Mouse (Mus musculus) frontal cortex, postnatal 36 days (tissue): ENCODE data around the gene Cadm1.

Source experiments
- DNase-seq, 2 experiments: peaks; one replicate each; pipeline ENCODE4 v3.0.0; 2022; ENCODE audit warnings: low spot score in 2 of 2

The Cadm1 gene

DNA sequence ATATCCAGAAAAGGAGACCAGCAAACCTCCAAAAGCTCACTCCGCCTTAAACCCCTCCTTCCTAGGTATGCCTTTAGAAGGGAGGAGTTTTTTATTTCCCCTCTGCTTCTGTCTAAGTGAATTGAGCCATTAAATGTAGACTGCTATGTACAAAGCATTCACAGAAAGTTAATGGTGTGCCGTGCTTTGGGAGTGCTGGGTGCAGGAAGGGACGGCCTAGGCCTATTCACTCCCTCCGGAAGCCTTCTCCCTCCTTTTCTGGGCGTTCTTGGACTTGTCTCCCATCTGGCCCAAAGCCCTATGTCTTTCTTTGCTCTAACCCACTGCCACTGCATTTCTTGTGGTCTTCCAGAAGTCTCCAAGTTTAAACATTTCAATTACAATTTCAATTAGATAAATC, 268.5 kb downstream of the Cadm1 start:
- DNase-seq = no peak

DNA sequence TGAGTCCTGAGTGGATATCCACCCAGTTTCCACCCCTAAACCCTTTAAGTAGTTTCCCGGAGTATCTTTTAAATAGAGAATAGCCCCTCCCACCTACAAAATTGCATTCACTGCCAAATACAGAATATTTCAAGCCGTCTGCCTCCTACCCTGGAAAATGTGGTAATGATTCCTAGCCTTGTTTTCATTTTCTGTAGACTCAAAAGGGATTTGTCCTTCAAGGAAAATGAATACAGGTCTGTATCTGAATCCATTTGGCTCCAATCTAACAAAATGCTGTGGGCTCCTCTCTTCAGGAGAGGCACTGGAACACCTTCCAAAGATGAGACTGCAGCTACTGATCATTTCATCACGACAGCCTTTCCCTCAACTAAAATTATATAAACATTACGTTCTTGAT, 271.3 kb downstream of the Cadm1 start:
- no peak for DNase-seq

DNA sequence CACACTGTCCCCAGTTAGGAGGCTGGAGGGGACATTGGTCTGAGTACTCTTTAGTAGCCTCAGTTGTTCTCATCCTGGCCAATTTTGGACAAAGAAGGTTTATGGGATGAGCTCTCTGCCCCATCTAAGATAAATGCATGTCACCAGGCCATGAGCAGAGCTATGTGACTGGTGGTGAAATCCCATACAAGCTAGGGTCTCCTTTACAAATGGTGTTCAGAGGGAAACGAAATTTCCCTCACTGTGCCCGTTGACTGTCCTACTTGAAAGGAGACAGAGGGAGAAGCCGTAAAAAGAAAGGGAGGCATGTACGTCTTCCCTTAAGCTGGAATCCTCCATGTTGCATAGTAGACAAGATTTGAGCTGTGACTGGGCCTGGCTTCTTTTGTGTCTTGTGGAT, 272.6 kb downstream of the Cadm1 start:
- DNase-seq = no peak

DNA sequence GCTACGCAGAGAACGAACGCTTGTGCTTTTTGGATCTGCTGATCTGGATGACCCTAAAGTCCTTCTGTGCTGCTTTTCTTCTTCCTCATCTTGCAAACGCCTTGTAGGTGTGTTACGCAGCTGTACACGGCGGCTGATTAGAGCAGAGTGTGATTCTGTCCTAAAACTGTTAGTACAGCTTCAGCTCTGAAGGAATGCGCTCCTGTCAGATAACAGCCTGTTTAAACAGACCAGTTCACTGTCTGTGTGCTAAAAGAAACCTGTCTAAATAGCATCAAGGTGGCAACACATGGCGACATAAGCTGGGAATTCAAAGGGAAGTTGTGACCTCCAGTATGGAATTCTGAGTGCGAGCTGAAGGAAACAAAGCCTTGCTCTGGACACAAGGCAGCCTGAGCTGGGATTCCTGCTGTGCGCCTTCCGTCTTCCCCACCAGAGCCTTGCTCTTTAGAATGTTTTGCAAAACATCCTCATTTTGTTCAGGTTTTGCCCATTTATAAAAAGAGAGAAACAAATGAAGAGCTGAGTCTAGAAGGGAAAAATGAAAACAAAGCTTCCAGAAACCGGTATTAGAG, 273.6 kb downstream of the Cadm1 start:
- DNase-seq = no peak

DNA sequence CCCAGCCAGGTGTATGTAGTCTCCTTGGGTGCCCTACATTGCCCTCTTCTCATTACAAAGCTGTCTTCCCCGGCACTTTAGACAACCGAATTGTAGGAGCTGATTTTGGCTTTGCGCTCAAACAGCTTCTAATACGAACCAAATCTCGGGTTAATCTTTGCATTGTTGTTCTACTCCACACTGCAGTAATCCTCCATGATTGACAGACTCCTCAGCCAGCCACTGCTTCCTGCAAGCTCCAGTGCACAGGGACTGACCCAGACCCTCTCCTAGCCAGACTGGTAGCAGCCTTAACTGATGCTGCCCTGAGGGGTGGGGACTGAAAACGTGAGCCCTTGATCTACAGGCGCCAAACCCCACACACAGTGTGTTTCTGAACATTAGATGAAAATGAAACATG, 275.7 kb downstream of the Cadm1 start:
- DNase-seq = no peak

DNA sequence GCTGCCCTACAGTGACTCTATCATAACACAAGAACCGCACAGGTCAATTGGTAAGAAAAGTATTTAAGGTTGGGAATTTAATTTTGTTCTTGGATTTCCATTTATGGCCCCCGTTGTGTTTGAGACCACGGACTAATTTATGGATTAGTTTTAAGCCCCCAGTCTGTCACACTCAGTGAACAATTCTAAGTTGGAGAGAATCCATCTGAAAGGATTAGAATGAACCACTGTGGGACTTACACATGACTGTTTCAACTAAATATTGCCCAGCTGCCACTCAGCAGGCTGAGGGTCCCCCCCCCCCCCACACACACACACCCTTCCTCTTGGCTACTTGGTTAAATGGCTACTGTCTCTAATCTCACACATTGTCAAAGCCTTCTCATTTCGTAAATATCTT, 295.7 kb downstream of the Cadm1 start:
- DNase-seq = no peak

DNA sequence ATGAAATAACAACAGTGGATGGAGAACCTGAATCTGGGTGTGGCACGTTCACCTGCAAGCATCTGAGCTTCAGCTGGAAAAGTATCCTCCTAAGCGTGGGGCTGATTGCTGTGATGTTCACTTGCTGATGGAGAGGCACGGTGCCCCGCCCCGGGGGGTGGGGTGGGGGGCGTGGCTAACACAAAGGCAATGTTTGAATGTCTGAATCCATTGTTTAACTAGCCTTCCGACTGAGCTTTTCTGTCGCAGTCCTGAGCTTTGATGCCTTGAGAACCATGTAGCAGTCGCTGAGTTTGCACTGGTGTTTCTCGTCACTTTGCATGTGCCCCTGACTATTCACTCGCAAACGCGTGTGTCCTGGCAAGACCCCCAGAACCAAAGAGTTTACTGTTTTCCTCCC, 298.8 kb downstream of the Cadm1 start:
- DNase-seq = no peak

DNA sequence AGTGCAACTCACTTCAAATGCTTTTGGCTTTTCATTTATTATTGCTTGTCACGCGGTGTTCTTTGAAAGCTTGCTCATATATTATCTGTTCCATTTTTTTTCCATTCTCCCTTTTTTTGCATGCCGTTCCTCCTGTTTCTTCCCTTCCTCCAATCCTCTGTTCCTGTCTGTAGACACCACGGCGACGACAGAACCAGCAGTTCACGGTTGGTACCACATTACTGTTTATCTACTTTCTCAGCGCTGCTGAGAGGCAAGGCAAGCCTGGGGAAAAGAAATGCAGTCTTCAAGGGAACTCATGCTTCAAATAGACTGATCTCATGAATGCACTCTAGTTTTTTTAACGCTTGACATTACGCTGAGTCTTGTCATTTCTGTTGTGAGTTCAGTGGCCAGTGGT, 299.2 kb downstream of the Cadm1 start:
- no peak for DNase-seq

DNA sequence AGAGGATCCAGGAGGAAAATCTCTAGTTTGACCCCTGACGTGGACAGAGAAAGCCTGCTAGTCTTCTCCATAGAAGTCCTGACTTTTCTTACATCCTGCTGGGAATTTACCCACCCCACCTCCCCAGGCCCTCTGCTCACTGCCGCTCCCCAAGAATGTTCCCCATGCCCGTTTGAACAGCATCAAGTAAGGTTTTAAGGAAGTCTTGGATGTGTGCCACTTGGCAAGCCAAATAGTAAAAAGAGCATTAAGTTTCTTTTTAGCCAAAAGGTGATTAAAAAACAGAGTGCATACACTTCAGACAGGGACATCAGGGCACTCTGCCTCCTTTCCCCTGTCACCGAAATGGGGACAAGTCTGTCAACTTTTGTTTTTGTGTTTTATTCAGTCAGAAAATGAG, 299.9 kb downstream of the Cadm1 start:
- no peak for DNase-seq

DNA sequence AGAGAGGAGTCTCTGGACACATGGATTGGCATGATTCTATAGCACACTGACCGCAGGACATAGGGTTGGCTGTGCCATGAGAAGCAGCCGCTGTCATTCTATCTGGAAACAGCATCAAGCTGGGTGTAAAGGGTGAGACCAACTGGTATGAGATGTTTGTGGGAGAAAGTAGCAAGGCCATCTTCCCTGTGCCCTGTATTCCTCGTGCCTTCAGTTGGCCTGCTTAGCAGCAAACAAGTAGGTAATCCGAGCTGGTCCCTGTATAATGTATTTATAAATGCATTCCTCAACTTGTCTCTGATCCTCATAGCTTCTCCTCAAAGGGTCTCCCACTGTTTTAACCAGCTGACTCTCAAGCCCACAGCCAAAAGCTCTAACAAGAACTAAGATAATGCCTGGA, 301.4 kb downstream of the Cadm1 start:
- no peak for DNase-seq

DNA sequence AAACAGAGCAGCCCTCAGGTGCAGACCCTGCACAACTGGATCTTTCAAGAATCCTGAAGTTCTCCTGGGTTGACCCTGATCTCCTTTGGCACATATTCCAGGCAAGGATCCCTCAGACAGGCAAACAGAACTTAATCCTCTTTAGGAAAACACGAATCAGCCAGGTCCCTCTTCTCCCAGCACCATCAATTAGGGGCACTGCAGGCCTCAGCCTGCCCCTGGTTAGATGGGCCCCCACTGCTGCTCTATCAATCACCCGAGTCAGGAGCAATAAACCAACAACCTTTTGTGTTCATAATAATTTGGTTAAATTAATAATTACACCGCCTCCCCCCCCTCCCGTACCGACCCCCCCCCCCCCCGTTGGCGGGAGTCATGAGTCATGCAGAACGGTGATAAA, 308.2 kb downstream of the Cadm1 start:
- DNase-seq = no peak

DNA sequence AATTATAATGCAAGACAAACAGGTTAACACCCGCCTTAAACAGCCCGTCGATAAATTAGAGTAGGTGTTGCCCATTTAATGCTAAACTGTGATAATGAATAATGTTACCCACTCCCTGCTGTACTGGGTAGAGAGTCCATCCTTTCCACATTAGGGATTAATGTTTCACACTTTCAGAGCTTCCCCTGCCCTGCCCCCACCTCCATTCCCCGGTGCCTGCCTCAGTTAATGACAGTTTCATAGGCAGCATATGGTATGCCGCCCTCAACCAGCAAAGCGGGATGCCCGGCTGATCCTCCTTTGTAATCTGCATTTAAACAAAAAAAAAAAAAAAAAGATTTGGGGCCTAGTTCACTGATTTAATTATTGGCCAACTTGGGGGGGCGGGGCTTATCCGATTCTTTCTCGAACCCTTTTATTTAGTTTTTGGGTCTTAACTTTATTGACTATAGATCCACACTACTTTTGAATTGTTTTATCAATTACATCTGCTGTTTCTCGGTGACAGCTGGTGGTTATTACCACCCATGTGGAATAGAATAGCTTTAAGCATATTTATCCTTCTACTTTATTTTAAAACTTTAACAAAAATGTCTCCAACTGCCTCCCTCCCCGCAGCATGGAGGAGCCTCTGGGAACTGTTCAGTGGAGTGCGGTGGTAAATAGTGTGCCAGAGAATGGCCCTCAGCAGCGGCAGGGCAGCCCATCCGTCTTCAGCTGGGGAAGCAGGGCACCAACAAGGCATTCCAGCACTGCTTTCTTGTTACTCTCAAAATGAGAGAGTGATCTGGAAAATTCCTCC, 309.1 kb downstream of the Cadm1 start:
- DNase-seq = no peak

DNA sequence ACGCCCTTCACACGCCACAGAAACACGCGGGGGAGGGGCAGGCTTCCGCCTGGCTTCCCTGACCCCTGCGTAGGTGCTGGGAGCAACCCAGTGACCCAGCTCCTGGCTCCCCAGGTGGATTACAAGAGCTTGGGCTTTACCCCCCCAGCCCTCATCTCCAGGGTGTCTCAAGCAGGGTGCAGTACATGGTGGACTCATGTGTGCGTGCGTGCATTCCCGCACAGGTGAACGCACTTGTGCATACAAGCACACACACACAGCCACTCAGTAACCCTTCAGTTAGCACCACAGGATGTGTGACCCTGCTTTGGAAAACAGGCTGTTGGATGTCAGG, 309.7 kb downstream of the Cadm1 start:
- no peak for DNase-seq

DNA sequence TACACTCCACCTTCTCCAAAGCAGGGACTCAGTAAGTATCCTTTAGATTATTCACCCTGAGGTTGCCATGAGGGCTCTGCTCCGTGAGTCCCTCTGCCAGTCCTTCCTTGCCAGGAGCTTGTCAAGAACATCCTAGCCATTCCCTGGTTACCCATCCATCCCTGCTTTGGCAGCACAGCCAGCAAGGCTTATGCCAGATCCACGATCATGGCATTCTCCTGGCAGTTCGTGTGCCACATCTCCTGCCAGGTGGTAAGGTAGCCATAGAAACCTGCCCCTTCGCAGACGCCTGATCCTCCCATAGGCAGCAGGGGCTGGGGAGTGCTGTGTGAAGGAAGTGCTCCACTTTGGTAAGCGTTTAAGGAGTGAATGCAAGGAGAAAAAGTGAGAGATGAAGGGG, 313.4 kb downstream of the Cadm1 start:
- no peak for DNase-seq

DNA sequence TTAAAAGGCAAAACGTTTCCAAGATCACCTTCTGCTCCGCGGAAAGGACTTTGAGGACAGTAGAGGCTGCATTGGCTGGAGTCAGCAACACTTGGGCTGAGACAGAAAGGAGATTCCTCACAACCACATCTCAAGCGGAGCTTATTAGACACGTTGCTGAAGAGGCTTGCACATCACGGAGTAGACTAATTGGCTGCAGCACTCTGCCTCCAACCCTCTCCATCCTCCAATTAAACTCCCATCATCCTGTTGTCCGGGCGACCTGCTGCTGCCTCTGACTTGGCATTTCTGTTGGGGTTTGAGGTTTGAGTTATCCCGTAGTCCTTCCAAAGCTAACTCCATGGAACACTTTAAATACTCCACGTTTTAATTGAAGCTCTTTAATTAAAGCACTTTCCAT, 316.3 kb downstream of the Cadm1 start:
- DNase-seq = no peak

DNA sequence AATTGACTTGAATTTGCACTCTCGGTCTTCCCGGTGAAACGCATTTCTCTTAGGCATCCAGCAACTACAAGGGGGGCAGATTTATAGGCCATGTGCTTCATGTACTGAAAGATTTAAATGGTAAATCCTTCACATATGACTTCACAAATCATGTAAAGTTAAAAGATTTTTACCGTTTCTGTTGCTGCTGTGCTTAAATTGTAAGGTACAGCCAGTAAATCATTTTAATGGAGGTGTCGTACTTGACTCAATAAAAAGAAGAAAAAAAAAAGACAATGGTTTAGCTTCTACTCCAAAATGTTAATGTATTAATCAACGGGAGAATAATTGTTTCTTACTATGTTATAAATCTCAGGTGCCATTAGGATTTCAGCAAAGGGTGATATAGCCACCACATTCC, 317.0 kb downstream of the Cadm1 start:
- no peak for DNase-seq

DNA sequence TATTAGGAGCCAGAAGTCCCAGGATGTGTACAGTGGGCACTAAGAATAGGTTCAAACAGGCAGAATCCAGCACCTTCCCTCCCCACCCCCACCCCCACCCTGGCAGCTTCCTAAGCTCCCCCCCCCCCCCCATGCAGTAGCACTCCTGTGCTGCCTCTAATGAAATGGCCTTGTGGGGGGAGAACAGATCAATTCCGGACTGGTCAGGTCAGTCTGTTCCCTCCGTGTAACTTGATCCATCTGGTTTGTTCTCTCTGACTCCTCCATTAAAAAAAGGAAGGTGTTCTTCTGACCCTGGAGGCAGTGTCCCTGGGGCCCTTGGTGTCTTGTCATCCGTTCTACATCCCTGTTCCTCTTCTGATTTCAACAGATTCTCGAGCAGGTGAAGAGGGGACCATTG, 317.8 kb downstream of the Cadm1 start:
- no peak for DNase-seq

DNA sequence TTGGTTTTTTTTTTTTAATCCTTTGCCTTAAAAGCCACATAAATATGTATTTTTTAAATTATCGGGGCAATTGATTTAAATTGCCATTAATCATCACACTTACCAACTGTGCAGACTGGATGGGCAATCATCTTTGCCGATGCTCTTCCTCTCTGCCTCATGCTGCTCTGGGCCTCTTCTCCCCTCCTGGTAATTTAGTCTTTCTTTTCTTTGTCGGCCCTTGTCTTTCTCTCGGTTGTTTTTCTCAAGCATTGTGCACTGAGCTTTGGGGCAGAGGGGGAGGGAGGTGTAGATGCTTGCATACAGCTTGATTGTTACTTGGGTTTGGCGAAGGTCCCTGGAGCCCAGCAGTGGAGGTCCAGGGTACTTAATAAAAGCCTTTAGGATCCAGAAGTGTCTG, 318.8 kb downstream of the Cadm1 start:
- DNase-seq = no peak

DNA sequence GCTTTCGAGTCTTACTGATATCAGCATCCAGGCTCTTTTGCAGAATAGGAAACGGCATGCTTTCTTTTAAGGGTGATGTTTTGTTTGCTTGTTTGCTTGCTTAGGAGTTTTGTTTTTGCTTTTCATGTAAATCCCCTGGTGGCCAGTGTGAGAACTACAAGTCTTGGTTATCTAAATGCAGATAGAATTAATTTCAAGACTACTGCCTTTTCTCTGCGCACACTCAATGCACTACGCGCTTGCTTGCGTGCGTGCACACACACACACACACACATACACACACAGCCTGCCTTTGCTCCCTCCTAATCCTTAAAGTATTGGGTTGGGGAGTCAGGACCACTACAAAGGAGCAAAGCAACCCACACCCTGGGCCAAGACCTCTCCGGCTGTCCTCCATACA, 326.3 kb downstream of the Cadm1 start:
- DNase-seq = peak in 1 of 2 experiments; percentile 24

DNA sequence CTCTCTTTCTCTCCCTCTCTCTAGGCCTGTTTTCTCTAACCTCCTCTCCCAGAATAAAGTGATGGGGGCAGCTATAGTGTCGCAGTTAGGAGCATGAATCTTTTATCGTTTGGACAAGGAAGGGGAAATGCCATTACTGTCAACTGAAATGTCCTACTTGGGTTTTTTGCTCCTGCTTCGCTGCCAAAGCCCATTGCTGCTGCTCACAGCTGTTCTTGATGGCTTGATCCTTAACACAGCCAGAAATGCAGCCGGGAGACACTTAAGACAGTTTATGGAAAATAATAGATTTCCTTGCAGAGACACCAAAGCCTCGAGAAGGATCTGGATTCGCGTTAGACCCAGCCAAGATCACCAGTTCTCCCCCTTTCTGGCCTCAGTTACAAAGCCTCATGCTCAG, 327.3 kb downstream of the Cadm1 start:
- no peak for DNase-seq

DNA sequence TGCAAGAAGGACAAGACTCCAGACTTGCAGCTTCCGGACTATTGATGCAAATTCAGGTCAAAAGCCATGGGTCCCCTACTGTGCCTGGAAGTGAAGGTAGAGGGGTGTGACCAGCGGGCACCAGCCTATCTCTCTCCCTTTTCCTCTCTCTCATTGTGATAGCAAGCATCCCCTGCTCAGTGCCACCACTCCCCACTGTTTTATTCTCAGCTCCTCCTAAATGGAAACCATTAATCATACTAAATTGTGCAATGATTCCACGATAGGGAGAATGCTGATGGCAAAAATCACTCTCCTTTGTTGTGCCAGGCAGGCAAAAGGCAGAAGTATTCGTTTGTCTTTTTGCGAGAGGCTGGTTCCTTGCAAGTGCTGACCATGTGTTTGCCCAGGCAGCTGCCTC, 328.2 kb downstream of the Cadm1 start:
- no peak for DNase-seq

DNA sequence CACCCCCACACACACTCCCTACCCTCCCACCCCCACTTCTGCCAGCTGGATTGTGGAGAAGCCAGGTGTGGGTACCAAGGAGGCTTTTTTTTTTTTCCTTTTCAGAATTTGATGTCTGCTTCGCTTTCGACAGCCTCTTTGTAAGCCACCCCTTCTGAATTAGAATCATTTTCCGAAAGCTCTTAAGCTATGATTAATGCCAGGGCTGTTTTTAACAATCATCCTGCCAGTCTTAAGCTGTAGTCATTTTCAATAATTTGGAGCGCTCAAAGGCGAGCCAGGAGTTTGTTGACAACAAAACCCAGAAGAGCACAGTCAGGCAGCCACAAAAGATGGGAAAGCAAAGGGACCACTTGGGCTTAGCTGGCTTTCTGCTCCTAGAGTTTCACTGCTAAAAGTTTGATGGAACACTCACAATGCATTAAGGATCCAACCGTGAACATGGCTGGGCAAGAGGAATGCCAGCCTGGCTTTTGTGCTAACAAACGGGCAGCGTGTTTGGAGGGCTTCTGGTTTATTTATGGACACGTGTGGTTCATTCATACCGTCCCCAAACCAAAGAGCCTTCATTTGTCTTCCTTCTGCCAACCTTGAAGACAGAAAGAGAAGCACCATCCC, 328.9 kb downstream of the Cadm1 start:
- DNase-seq = no peak

DNA sequence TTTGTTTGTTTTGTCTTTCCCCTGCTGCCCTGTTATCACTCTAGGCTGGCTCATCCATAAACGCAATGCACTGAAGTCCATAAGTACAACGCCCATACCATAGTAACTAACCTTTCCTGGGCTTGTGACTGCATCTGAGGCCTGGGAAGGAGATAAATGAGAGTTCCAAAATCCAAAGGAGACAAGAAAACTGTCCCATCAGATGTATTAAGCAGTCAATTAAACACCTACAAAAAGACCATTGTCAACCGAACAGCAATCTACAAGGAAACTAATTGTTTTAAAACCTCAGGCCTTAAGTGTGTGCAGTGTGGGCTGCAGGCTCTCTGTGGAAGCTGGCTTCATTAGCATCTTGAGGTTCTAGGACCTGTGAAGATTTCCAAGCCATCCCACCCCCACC, 331.0 kb downstream of the Cadm1 start:
- DNase-seq = no peak

DNA sequence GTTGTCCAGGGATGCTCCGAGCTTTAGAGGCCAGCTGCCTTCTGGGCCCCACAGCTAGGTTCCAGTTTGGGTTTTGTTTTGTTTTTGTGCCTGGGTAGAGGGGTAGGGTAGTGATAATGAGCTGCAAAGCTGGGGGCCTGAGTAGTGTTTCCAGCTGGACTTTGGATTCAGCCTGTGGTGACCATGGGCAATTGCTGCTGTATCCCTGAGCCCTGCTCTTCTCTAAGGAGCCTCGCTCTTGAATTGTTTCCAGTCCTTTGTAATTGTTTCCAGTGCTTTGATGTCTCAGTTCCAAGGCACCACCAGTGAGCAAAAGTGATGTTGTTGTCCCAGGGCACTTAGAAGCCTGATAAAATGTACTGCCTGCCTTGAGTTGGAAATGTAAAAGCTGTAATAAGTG, 331.8 kb downstream of the Cadm1 start:
- no peak for DNase-seq
